Mouse (Mus musculus): Measurements from ENCODE around the gene Fgf10. TPM values are rescaled to one million over a fixed set of nuclear protein-coding genes. Genes with fewer than 3 reads are reported as not detected.

The Fgf10 gene
- total RNA-seq (2023): not detected

DNA sequence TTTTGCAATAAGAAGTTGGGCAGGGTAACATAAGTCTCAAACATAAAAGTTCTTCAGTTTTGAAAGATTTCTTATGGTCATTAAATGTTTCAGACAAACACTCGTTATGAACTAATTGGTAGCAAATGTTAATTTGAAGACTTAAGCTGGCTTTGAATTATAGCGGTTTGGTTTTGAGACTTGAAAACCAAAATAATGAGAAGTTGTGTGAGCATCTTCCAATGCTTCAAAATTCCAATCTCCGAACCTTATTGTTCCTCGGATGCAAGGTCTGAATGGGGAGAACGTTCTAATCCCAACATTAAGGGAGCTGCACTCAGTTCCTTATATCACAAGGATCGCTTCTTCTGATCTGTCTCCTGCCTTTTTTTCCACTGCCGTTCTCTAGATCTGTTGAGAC is at the start of gene Fgf10:
Gene Fgf10 (plus strand): TSS at position 301 of the 400 bp plus-strand sequence.

Measured in neutrophil, adult 59 days (primary cell).